Mouse (Mus musculus) G1E (cell line): ENCODE data around the gene Spata18.

Experiments
- CTCF ChIP-seq: IDR thresholded peaks from 2 replicates; pipeline ENCODE4 v1.5.1; 2012; ENCODE audit warnings: low read depth, low read length, inconsistent platforms, mixed read lengths
- TAL1 ChIP-seq: conservative IDR thresholded peaks from 2 replicates; pipeline ENCODE4 v1.6.1; 2012; ENCODE audit warnings: low read depth, low read length, inconsistent platforms, mixed read lengths

GRCm38 (mm10) chr5:73728651-73729050, 77.5 kb downstream of the Spata18 start:
- TF ChIP-seq CTCF (no peak), TAL1 (no peak)
